Mouse (Mus musculus) layer of hippocampus, adult 9-11 months (tissue): ENCODE results near the gene Rin2.

Source experiments
- DNase-seq: peaks from one replicate; pipeline ENCODE4 v3.0.0; 2022

Rin2 gene

GRCm38 (mm10) chr2:145737196-145737595, 62.2 kb downstream of the Rin2 start:
- DNase-seq = no peak

- DNase-seq = no peak
Measured at GRCm38 (mm10) chr2:145740729-145741128, 65.7 kb downstream of the Rin2 start.

DNA sequence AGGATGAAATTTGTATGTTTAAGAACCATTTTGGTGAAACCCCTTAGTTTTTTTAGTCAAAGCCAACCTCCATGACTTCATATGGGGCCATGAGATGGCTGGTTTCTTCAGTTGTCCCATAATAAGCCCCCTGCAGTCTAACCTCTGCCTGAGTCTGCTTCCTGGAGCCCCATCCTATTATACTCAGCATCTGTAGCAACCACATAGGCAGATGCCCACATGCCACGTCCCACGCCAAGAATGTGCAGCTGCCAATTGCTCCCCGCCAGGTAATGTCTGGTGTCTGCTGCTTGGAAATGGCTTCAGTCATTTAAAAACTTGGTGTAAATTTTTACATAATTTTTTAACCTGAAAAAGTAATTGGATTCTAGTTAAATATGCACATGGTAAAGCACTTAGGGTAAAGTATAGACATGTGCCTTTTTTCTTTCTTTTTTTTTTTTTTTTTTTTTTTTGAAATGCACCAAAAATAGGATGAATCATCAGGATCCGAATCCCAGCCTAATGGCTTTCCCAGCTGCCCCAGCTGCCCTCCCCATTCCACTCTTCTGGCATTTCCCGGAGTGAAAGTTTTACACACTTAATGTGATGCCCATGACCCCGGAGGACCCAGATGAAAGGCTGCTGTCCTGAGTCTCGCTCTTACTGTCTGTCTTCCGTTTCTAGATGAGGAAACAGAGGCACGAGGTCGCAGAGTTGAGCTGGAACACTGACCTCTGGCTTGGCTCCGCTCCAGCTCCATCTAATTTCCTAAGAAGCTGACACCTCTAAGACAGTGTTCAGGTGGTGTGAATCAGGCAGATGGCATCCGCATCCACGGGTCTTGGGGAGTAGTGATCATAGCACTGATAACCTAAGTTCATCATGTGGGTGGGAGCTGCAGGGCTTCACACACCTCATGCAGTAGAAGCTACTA, 68.0 kb downstream of the Rin2 start:
- DNase-seq = no peak

DNA sequence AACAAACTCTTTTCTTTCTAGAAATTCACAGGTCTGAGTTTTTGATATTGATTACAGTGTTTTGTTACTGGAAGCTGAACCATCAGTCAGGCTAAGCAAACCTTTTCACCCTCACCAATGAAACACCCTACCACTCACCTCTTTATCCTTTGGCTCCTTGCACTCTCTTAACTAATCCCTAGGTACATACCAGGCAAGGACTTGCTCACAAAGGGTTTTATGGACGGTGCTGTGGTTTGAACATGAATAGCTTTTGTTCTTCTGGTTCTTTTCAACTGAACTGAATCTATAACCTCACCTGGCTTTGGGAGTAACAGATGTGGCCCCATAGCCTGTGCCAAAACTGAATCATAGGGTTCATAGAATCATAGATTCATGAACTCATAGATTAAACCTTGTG, 71.4 kb downstream of the Rin2 start:
- no peak for DNase-seq

GRCm38 (mm10) chr2:145749645-145750044, 74.6 kb downstream of the Rin2 start:
- no peak for DNase-seq

GRCm38 (mm10) chr2:145752572-145752971, 77.6 kb downstream of the Rin2 start:
- peak; percentile 12 for DNase-seq

DNA sequence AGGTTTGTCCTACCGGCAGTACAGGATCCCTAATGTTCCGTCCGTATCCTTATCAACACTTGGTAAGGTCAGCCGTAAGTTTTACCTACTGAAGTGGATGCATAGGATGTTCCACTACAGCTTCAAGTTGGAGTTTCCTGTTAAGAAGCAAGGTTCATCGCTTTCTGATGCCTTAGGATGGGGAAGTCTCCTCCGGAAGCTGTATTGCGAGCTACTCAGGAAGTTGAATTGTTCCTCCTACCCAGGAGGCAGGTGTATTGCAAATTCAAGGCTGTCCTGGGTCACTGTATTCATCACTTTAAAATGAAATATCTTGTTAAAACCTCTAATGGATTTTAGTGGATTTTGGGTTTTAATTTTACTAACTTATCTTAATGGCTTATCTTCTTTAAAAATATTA, 79.0 kb downstream of the Rin2 start:
- DNase-seq = no peak

GRCm38 (mm10) chr2:145755864-145756822, 81.1 kb downstream of the Rin2 start:
- no peak for DNase-seq

- DNase-seq = no peak
Measured at GRCm38 (mm10) chr2:145760121-145760520, 85.1 kb downstream of the Rin2 start.

- no peak for DNase-seq
Measured at GRCm38 (mm10) chr2:145761436-145761835, 86.4 kb downstream of the Rin2 start.

DNA sequence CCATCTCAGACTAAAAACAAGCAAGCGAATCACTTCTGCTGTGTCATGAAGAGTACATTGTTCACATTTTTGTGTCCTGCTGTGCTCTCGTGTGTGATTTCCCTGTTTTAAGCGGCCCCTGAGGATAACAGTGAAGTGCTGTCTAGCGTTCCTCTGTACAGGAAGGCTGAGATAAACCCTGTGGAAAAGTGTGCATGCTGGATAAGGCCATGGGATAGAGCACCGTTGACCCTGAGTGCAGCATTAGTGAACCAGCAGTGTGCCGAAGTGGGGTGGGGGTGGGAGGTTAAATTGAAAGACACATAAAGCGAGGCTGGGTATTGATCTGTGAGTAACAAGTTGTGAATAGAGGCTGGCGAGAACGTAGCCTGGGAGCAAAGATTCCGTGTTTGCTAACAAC, 94.9 kb downstream of the Rin2 start:
- no peak for DNase-seq

DNA sequence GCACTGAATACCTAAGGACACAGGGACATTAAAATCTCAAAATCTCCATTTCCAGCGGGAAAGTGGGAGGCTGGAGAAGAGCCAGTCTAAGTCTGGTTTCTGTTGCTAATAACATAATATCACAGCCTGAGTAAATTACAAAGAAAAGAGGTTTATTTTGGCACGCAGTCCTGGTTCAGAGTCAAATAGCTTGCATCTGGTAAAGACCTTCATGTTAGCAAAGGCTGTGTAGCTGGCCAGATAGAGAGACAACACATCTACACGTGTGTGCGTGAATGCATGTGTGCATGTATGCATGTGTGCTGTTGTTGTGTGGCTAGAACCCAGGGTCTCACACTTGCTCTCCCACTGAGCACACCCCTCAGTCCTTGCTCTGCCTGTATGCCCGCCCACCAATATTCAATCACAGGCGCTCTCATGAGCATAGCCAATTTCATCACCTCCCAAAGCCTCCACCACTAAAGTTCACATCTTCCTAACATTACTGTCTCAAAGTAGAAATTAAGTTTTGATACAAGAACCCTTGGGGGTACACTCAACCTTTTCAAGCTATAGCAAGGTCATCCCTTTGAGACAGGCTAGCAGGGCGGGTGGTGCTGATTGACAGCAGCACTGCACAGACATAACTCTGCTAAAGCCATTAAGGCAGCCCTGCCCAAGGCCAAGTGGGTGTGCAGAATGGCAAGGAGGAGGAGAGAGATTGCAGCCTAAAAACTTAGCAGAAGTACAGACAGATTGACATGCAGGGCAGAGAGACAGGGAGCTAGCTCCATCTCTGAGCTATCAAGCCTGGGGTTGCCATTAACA, 95.9 kb downstream of the Rin2 start:
- DNase-seq = no peak

DNA sequence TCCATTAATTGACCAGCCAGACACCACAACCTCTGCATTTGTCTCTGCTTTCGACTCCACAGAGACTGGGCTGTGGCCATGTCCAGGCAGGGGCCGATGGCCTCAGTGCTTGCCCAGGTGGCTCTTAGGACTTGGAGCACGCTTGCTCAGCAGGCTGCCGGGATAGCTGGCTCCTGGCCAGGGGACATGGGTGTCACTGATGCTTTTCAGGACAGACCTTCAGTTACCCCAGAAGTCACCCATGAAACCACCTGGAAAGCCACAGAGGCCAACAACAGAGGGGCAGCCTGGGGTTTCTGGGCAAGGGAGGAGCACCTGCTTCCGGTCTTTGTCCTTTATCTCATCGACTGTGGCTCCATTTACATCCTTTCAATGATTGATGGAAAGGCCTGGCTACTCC, 108.2 kb downstream of the Rin2 start:
- no peak for DNase-seq

DNA sequence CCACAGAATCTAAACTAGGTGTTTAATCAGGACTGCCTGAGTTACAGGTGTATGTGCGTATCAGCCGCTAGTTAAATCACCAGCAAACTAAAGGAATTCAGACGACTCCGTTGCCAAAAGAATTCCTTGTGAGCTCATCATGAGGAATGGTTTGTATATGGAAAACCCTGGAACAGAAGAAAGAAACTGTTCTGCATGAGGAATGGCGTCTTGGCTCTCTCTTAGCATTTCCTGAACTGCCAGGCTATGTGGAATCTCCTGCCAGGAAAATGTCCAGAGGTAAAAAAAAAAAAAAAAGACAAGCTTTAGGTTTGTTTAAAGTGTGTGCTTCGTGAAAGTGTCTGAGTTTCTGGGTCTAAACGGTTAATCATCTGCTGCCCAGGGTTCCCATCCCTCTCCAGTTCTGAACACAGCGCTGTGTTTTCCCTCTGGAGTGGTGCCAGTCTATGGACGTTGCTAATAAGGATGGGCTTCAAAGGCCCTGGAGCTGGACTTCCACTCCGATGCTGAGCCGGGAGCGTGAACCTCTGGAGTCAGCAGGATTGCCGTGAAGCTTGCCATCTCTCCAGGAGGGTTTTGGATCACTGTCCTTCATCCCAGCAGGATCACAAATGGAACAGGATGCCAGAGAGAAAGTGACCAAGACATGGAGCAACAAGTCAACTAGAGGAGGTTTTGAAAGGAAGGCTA, 109.4 kb downstream of the Rin2 start:
- DNase-seq = no peak

- no peak for DNase-seq
Measured at GRCm38 (mm10) chr2:145784964-145785363, 109.9 kb downstream of the Rin2 start.

- DNase-seq = peak; percentile 15
Measured at GRCm38 (mm10) chr2:145785758-145786617, 111.0 kb downstream of the Rin2 start.

DNA sequence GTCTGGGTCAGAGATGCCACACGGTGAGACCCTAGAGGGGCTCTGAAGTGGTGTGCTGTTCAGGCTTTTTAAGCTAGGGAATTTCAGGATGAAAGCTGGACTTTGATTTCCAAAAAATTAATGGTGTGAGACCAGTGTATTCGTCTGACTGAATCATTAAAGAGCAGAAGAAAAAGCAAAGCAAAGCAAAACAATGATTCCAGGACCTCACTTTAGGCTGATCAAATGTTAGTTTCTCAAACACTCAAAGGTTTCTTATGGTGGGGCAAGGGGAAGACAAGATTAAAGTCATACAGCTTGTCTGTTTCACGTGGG, 111.6 kb downstream of the Rin2 start:
- no peak for DNase-seq

GRCm38 (mm10) chr2:145787486-145787885, 112.5 kb downstream of the Rin2 start:
- DNase-seq = no peak

DNA sequence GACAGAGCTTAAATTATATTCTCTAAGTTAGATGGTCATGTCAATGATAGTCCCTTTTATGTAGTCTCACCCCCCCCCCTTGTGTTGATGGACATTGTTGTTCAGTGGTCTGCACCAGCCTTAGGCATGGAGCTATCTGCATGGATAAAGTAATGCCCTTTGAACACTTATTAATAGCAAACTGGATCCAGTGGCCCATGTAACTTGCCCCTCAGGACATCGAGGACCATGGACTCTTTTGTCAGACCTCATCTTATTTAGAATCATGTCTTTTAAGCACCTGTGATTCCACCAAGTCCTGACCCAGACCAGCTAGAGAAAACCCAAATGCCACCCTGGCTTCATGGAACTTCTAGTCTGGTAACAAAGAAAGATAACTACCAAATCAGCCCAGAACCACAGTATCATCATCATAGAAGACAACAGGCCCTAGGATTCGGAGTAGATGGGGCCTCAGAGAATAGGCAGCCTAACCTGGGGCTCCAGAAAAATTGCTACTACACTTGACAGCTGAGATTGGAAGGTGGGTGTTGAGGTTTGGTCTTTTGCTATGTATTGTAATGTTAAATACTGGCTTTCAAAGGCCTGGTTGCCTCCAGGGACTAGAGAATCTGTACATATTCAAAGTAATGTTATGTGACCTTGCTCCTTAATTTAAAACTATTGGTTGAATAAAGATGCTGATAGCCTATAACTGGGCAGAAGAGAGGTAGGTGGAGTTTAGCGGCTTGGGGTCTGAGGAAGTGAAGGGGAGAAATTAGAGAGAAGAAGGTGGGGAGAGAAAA, 113.7 kb downstream of the Rin2 start:
- DNase-seq = no peak

- DNase-seq = no peak
Measured at GRCm38 (mm10) chr2:145793702-145794101, 118.7 kb downstream of the Rin2 start.
